Mouse (Mus musculus): ENCODE results near the gene Zmym2. TPM values are rescaled to one million over a fixed set of nuclear protein-coding genes. Genes with fewer than 3 reads are reported as not detected.
"Not testable (repeated sequence)": the region's sequence is repeated elsewhere in the genome, so short reads cannot be mapped to it uniquely, and the experiment has no call there.

Zmym2 gene
- polyA plus RNA-seq, 1 experiment from 2014 or later = 36.6 TPM

DNA sequence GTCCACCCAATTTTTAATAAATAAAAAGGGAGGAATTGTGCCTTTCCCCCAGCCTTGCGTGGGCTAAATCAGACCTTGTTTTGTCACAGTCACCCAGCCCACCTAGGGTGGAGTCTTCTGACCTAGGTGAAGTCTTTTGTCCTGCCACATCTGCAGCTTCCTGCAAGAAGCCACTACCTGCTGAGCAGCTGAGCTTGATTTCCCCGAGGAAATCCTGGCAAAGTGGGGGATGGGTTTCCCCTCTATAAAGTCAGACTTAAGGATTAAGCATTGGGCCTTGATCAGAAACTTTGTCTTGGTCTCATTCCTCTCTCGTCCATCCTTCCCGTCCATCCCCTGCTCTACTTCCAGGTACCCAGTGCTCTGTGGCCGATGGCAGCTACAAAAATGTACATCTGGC, 12.9 kb upstream of the Zmym2 start:
- H3K4me1 ChIP-seq (ENCODE audit: control insufficient read depth, insufficient read depth, low read length) = no peaks in the 10 kb centered on the region
- no peaks in the 10 kb centered on the region for H3K27me3 ChIP-seq (replicated peaks; ENCODE audit: control insufficient read depth, insufficient read depth, low read length)
- ATAC-seq (ENCODE audit: low read depth) (no peak), DNase-seq (ENCODE audit: low spot score) (no peak)
- H3K9ac ChIP-seq (ENCODE audit: low read depth, low read length) = no peak overlapping the region
- no peak overlapping the region for H3K4me2 ChIP-seq (ENCODE audit: low read depth, low read length)
- 86% methylated on average over 5 of the region's 5 CpGs for WGBS
- 0 out of 2 replicates have a peak, but pooled peaks cover 10% of the 10 kb centered on the region for H3K9me3 ChIP-seq (ENCODE audit: control insufficient read depth, low read length)
- no peak overlapping the region for H3K27ac ChIP-seq (replicated peaks; ENCODE audit: low read depth, low read length)
- no peak overlapping the region for H3K4me3 ChIP-seq (ENCODE audit: low read depth, low read length)
- no peaks in the 10 kb centered on the region for H3K36me3 ChIP-seq (ENCODE audit: control insufficient read depth, insufficient read depth, low read length)

DNA sequence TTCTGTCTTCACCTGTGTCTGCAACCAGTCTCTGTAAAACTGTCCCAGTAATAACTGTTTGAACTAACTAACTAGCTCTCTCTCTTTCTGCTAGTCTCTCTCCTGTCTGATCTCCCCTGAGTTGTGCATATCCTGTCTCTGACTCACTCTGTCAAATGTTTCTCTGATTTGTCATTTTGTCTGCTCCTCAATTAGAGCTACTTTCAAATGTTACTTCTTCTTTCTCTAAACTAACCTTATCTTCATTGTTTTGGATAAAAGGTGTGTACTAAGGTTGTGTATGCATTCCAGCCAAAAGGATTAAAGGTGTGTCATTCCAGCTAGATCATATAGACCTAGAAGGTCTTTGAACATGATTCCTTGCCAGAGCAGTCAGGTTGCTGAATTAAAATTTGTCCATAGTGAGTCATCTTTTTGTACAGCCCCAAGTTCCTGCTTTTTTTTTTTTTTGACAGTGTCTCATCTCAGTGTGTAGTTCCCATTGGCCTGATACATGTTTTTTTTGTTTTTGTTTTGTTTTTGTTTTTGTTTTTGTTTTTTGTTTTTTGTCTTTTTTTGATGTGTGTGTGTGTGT, 10.8 kb upstream of the Zmym2 start:
- no peak overlapping the region for H3K4me2 ChIP-seq (ENCODE audit: low read depth, low read length)

DNA sequence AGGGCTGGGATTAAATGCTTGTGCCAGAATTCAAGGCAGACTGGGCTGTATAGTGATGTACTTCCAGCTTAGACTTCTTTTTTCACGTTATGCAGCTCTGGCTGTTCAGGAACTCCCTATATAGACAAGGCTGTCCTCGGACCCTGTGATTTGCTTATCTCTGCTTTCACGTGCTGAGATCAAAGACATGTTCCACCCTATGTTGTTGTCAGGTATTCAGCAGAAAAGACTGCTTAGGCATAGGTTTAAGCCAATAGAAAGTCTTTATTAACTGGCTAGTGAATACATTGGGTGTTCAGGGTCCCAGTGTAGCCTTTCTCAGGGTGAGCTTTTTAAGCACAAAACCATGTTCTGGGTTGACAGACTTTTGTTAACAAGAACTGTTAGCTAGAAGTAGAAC, 5.2 kb upstream of the Zmym2 start:
- Histone ChIP-seq H3K27ac (replicated peaks; ENCODE audit: low read depth, low read length) (no peak overlapping the region), H3K9ac (ENCODE audit: low read depth, low read length) (no peak overlapping the region), H3K4me2 (ENCODE audit: low read depth, low read length) (no peak overlapping the region), H3K9me3 (ENCODE audit: control insufficient read depth, low read length) (0 out of 2 replicates have a peak, but pooled peaks cover 11% of the 10 kb centered on the region), H3K27me3 (replicated peaks; ENCODE audit: control insufficient read depth, insufficient read depth, low read length) (no peaks in the 10 kb centered on the region), H3K4me1 (ENCODE audit: control insufficient read depth, insufficient read depth, low read length) (no peaks in the 10 kb centered on the region), H3K4me3 (ENCODE audit: low read depth, low read length) (no peak overlapping the region), H3K36me3 (ENCODE audit: control insufficient read depth, insufficient read depth, low read length) (no peaks in the 10 kb centered on the region)
- ATAC-seq (ENCODE audit: low read depth) (no peak), DNase-seq (ENCODE audit: low spot score) (no peak)
- WGBS = 74% methylated on average over 3 of the region's 3 CpGs

More for the DNA sequence above, 10.8 kb upstream of the Zmym2 start:
- no peak for DNase-seq (ENCODE audit: low spot score)
- Histone ChIP-seq H3K4me1 (ENCODE audit: control insufficient read depth, insufficient read depth, low read length) (no peaks in the 10 kb centered on the region), H3K27ac (replicated peaks; ENCODE audit: low read depth, low read length) (no peak overlapping the region), H3K9ac (ENCODE audit: low read depth, low read length) (no peak overlapping the region), H3K9me3 (ENCODE audit: control insufficient read depth, low read length) (0 out of 2 replicates have a peak, but pooled peaks cover 7% of the 10 kb centered on the region), H3K4me3 (ENCODE audit: low read depth, low read length) (no peak overlapping the region), H3K36me3 (ENCODE audit: control insufficient read depth, insufficient read depth, low read length) (no peaks in the 10 kb centered on the region), H3K27me3 (replicated peaks; ENCODE audit: control insufficient read depth, insufficient read depth, low read length) (no peaks in the 10 kb centered on the region)
- no peak for ATAC-seq (ENCODE audit: low read depth)

DNA sequence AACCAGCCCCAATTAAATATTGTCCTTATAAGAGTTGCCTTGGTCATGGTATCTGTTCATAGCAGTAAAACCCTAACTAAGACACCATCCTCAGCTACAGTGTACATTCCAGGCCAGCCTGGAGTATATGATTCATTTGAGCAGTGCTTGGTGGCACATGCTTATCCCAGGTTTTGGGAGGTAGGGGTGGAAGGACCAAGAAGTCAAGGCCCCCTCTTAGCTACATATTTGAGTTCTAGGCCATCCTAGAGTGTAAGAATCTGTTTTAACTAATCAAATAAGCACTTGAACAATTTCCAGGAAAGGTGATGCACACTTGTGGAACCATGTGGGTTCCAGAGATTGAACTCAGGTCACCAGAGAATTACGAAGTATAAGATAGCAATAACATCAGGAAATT, 3.0 kb upstream of the Zmym2 start:
- ATAC-seq (ENCODE audit: low read depth) = no peak
- no peak overlapping the region for H3K4me3 ChIP-seq (ENCODE audit: low read depth, low read length)
- 94% methylated on average over 1 of the region's 1 CpGs for WGBS
- H3K36me3 ChIP-seq (ENCODE audit: control insufficient read depth, insufficient read depth, low read length) = peaks cover under 1% of the 10 kb centered on the region; the same call in 1 of the 2 replicates
- no peaks in the 10 kb centered on the region for H3K27me3 ChIP-seq (replicated peaks; ENCODE audit: control insufficient read depth, insufficient read depth, low read length)
- H3K27ac ChIP-seq (replicated peaks; ENCODE audit: low read depth, low read length) = no peak overlapping the region
- 0 out of 2 replicates have a peak, but pooled peaks cover 11% of the 10 kb centered on the region for H3K9me3 ChIP-seq (ENCODE audit: control insufficient read depth, low read length)
- H3K9ac ChIP-seq (ENCODE audit: low read depth, low read length) = no peak overlapping the region
- peaks cover 3% of the 10 kb centered on the region for H3K4me1 ChIP-seq (ENCODE audit: control insufficient read depth, insufficient read depth, low read length)
- H3K4me2 ChIP-seq (ENCODE audit: low read depth, low read length) = no peak overlapping the region
- DNase-seq (ENCODE audit: low spot score) = no peak

DNA sequence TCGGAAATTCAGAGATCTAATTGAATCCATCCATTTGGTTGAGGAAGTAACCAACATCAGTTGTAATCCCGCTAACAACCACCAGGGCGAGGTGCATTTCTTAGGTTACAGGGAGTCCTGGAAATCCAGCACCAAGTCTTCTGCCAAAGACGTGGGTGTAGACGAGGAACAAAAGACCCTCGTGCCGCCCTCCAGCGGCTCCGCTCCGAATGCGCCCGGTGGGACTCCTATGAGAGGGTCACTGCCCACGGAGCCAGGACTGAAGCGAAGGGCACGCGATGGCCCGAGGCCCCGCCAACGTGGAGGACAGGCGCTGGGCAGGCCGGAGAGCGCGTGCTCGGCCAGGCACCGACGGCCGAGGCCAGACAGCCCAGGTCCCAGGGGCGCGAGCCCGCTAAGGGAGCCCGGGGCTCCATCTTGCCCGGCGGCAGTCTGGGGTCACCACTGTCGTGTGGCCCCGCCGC, 1.1 kb upstream of the Zmym2 start:
- under 1% methylated on average over 20 of the region's 36 CpGs for WGBS
- ATAC-seq (ENCODE audit: low read depth) (peak; percentile 16), DNase-seq (ENCODE audit: low spot score) (peak; percentile 95)
- peak overlapping the region; percentile 52 for H3K4me3 ChIP-seq (ENCODE audit: low read depth, low read length)
- peak overlapping the region; percentile 68 for H3K4me2 ChIP-seq (ENCODE audit: low read depth, low read length)
- H3K9ac ChIP-seq (ENCODE audit: low read depth, low read length) = peak overlapping the region; percentile 68
- H3K9me3 ChIP-seq (ENCODE audit: control insufficient read depth, low read length) = 0 out of 2 replicates have a peak, but pooled peaks cover 11% of the 10 kb centered on the region
- H3K36me3 ChIP-seq (ENCODE audit: control insufficient read depth, insufficient read depth, low read length) = peaks cover 19% of the 10 kb centered on the region
- H3K27ac ChIP-seq (replicated peaks; ENCODE audit: low read depth, low read length) = peak overlapping the region; percentile 89
- H3K4me1 ChIP-seq (ENCODE audit: control insufficient read depth, insufficient read depth, low read length) = peaks cover 5% of the 10 kb centered on the region
- no peaks in the 10 kb centered on the region for H3K27me3 ChIP-seq (replicated peaks; ENCODE audit: control insufficient read depth, insufficient read depth, low read length)

DNA sequence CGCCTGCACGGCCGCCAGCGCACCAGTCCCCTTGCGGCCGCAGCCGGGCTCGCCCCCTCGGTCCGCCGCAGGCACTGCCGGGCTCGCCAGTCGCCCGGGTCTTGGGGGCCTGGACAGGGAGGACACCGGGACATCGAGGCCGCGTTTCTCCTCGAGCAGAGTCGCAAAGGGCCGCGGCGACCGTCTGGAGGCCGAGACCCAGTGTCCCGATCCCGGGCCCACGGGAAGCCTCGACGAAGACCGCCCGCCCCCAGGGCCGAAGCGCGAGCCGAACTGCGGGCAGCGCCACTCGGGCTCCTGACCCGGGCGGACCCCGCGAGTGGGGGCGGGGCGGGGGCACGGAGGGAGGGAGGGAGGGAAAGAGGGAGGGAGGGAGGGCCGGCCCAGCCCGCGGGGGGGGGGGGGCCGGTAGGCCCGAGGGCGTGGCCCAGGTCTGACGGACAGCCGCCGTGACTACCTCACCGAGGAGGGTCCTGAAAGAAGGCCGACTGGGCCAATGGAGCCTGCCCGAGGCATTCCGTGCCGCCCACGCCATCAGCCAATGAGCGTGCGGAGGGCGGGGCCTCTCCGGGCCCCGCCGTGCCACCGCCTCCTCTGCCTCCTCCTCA, 363 bp upstream of the Zmym2 start:
- not testable (repeated sequence) for H3K4me1 ChIP-seq (ENCODE audit: control insufficient read depth, insufficient read depth, low read length); H3K27me3 ChIP-seq (replicated peaks; ENCODE audit: control insufficient read depth, insufficient read depth, low read length)
- DNase-seq (ENCODE audit: low spot score) (peak; percentile 89), ATAC-seq (ENCODE audit: low read depth) (peak; percentile 96)
- WGBS = no CpG with 5 or more reads among the region's 69 CpGs
- H3K36me3 ChIP-seq (ENCODE audit: control insufficient read depth, insufficient read depth, low read length) = peaks cover 21% of the 10 kb centered on the region
- H3K4me3 ChIP-seq (ENCODE audit: low read depth, low read length) = peak overlapping the region; percentile 52
- H3K27ac ChIP-seq (replicated peaks; ENCODE audit: low read depth, low read length) = peak overlapping the region; percentile 89
- H3K9me3 ChIP-seq (ENCODE audit: control insufficient read depth, low read length) = 0 out of 2 replicates have a peak, but pooled peaks cover 11% of the 10 kb centered on the region
- peak overlapping the region; percentile 68 for H3K4me2 ChIP-seq (ENCODE audit: low read depth, low read length)
- peak overlapping the region; percentile 68 for H3K9ac ChIP-seq (ENCODE audit: low read depth, low read length)

DNA sequence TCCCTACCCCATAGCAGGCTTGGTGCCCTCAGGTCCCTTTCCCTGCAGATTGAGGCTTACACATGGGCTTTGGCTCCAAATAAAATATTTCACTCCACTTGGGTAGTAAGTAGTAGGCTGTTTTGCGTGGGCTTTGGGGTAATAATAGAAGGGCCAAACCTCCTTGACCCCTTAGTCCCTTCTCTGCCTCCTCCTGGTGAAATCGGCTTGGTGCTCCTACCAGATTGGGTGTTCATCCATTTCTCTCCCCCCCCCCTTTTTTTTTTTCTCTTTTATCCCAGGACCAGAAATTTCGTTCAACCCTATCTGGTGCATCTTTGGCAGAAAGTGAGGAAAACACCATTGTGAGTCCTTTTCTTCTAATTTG, 1.0 kb downstream of the Zmym2 start:
- 0% methylated on average over 3 of the region's 3 CpGs for WGBS
- no peak for DNase-seq (ENCODE audit: low spot score)

DNA sequence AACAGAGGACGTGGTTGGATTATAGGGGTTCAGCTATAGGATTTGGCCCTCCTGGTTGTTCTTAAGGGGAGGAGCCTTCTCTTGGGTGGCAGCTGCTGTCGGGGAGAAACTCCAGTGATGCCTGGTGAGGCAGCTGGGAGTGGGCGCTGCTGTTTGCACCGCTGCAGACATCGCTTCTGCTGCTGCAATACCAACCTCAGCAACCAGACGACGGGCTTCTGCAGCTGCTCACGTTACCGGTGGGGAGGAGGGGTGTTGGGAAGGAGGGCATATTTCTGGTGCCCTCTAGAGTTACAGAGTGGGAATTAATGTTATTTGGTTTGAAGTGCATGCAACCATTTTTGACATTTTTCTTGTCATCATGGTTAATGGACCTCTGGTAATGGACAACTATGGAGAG, 1.4 kb downstream of the Zmym2 start:
- peak; percentile 94 for DNase-seq (ENCODE audit: low spot score)
- Histone ChIP-seq H3K4me2 (ENCODE audit: low read depth, low read length) (peak overlapping the region; percentile 58), H3K9ac (ENCODE audit: low read depth, low read length) (peak overlapping the region; percentile 94), H3K9me3 (ENCODE audit: control insufficient read depth, low read length) (0 out of 2 replicates have a peak, but pooled peaks cover 11% of the 10 kb centered on the region), H3K4me1 (ENCODE audit: control insufficient read depth, insufficient read depth, low read length) (peaks cover 5% of the 10 kb centered on the region), H3K36me3 (ENCODE audit: control insufficient read depth, insufficient read depth, low read length) (peaks cover 34% of the 10 kb centered on the region), H3K27me3 (replicated peaks; ENCODE audit: control insufficient read depth, insufficient read depth, low read length) (no peaks in the 10 kb centered on the region), H3K27ac (replicated peaks; ENCODE audit: low read depth, low read length) (peak overlapping the region; percentile 98; the same call in 1 of the 2 replicates), H3K4me3 (ENCODE audit: low read depth, low read length) (peak overlapping the region; percentile 78)
- ATAC-seq (ENCODE audit: low read depth) = peak; percentile 14; the same call in 1 of the 2 replicates
- 0% methylated on average over 9 of the region's 9 CpGs for WGBS

More for the DNA sequence above, 1.0 kb downstream of the Zmym2 start:
- H3K36me3 ChIP-seq (ENCODE audit: control insufficient read depth, insufficient read depth, low read length) = peaks cover 32% of the 10 kb centered on the region
- H3K4me3 ChIP-seq (ENCODE audit: low read depth, low read length) = peak overlapping the region; percentile 78
- ATAC-seq (ENCODE audit: low read depth) = no peak
- H3K27ac ChIP-seq (replicated peaks; ENCODE audit: low read depth, low read length) = peak overlapping the region; percentile 98
- H3K4me1 ChIP-seq (ENCODE audit: control insufficient read depth, insufficient read depth, low read length) = peaks cover 5% of the 10 kb centered on the region
- peak overlapping the region; percentile 94 for H3K9ac ChIP-seq (ENCODE audit: low read depth, low read length)
- no peaks in the 10 kb centered on the region for H3K27me3 ChIP-seq (replicated peaks; ENCODE audit: control insufficient read depth, insufficient read depth, low read length)
- H3K9me3 ChIP-seq (ENCODE audit: control insufficient read depth, low read length) = 0 out of 2 replicates have a peak, but pooled peaks cover 11% of the 10 kb centered on the region
- peak overlapping the region; percentile 58 for H3K4me2 ChIP-seq (ENCODE audit: low read depth, low read length)
